Mouse (Mus musculus) embryo, embryonic 11.5 days (tissue): ENCODE results near the gene Sympk.
A peak's percentile ranks its signal among the peaks of the same experiment; 100 is the strongest.

Experiments used
- DNase-seq: peaks from one replicate; pipeline ENCODE4 v3.0.0-alpha.2; 2012; ENCODE audit warnings: low read depth, low spot score

The Sympk gene

GRCm38 (mm10) chr7:19024096-19024506, at the start of gene Sympk:
TSS of gene Sympk (plus strand) at chr7:19024377.
- peak; percentile 94 for DNase-seq

DNA sequence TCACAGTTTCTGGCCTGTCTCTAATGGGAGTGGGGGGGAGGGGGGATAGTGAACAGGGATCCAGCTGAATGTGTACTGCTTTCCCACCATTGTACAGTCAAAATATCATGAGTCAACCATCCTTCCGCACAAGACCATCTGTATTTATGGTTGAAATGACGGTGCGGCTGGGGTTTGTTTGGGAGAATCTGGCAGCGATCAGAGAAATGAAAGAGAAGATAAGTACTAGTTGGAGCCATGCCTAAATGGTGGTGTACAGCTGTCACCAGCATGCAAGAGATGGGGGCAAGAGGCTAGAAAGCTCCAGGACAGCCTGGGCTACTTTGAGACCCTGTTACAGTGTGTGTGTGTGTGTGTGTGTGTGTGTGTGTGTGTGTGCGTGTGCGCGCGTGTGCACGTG, 45.8 kb upstream of the Sympk start:
- DNase-seq, result no peak

GRCm38 (mm10) chr7:18986503-18986902, 37.7 kb upstream of the Sympk start:
- no peak for DNase-seq

DNA sequence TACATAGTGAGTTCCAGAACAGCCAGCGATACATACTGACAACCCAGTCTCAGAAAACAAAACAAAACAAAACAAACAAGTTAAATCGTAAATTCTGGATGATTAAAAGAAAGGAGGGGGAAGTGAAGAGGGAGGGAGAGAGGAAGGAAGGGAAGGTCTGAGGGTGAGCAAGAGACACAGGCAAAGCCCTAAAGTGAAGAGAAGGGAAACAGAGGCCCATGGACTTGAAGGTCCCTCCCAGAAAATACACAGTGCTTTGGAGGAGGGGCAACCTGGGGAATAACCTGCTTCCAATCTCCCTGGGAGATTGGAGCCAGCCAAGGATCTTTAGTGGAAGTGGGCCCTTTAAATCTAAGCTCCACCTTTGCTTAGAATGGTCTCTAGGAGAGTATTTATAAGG, 37.1 kb upstream of the Sympk start, which contains the start of gene Nanos2:
Gene Nanos2, plus strand, starts transcription at position 301 of the 400 bp plus-strand sequence.
- DNase-seq, result no peak

GRCm38 (mm10) chr7:18987747-18988146, 36.4 kb upstream of the Sympk start:
- no peak for DNase-seq

DNA sequence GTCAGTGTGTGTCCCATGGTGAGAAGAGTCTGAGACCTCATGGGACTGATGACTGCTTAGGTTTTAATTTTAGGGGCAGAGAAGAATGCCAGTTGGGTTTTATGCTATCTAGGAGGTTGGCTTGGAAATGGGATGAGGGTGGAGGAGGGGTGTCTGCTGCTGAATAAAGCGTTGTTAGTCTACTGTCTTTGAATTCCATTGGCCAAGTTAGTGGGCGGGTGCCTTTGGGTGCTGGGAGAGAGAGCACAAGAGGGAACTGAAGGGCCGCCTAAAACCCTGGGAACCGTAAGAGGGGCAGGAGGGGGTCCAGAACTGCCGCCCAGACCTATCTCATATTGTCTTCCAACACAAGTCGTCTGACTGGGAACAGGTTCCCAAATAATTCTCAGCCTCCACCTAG, 35.4 kb upstream of the Sympk start:
- DNase-seq, result no peak

- DNase-seq, result no peak
These were observed 34.2 kb upstream of the Sympk start for GRCm38 (mm10) chr7:18989995-18990394.

GRCm38 (mm10) chr7:18990601-18991295, 33.4 kb upstream of the Sympk start, which contains the start of gene Mypop:
TSS of gene Mypop (plus strand) at chr7:18991245.
- DNase-seq, result peak; percentile 100

DNA sequence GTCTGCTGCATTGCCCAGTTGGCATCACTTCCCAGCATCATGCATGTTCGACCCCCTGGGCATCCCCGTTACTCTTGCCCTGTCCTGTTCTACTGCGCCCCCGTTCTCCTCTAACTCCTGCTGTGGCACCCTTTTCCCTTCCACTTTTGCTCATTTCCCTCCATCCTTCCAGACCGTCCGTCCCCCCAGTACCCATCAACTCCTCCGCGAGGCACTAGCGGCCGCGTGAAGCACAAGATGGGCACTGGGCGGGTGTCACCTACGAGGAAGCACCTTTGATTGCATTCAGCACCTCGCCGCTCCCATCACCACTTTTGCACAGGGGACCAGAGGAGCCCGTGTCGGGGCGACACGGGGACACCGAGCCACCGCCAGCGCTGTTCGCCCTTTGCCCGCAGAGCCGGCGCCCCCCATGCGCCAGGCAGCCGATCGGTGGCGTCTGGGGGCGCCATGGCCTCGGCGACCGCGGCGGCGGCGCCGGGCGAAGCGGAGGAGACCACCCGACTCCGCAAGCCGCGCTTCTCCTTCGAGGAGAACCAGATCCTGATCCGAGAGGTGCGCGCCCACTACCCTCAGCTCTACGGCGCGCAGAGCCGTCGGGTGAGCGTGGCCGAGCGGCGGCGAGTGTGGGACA, 32.4 kb upstream of the Sympk start:
- DNase-seq, result no peak

GRCm38 (mm10) chr7:18992294-18992675, 31.9 kb upstream of the Sympk start:
- DNase-seq, result no peak

GRCm38 (mm10) chr7:18993036-18993435, 31.1 kb upstream of the Sympk start:
- DNase-seq, result no peak

DNA sequence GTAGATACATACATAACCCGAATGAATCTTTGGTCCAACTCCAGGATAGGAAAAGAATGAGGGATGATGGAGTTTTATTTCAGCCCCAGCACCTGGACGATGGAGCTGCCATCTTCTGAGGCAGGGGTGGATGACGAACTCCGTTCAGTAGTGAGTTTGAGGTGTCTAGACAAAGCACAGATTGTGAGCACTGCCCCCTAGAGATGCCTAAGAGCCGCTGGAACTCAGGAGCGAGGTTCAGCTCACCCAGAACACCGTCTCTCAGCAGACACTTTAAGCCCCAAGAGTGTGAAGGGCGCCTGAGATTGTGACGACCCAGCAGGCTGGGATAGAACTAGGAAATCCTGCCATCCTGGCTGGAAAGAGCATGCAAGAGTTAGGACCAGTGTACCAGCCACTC, 25.3 kb upstream of the Sympk start:
- DNase-seq, result no peak

DNA sequence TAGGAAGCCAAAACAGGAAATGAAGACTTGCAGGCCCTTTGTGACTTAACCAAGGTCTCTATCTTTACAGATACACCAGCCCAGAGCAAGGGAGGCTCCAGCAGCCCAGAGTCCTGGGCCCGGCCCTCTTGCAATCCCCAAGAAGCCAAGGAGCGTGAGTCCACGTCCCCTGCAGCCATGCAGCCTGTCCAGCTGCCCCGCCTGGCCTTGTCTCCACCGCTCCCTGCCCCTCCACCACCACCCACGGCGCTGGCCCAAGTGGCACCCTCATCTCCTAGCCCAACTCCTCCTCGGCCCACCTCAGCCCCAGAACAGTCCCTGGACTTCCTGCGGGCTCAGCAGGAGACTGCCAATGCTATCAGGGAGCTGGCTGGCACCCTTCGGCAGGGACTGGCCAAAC, 23.8 kb upstream of the Sympk start:
- no peak for DNase-seq

DNA sequence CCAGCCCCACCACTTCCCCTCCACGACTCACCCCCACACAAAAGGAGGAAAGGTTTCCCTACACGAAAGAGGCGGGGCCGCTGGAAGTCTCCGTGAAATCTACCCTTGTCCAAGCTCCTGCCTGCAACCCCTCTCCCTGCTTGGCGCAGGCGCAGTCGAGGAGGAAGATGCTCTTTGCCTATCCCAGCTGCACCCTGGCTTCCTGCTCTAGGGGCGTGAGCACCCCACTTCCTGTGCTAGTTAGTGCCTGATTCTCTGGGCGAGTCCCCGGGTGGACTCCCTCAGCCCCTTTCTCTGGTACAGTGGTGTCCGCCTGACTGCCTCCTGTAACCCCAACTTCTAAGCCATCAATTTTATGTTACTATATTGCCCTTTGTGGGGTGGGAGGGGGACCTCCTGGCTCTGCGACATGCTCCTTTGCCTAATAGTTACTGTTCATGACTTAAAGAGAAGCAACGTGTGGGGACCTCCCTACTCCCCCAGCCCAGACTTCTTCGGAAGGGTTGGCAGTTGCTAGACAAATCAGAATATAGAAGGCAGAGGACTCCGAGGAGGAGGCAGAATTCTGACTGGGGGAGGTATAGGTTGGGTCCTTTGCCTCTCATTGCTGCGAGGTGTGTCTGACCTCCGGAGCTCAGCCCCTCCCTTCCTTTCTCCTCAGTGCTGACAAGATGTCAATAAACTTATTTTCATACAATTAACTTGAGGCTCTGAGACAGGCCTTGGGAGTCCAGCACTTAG, 22.9 kb upstream of the Sympk start:
- no peak for DNase-seq

DNA sequence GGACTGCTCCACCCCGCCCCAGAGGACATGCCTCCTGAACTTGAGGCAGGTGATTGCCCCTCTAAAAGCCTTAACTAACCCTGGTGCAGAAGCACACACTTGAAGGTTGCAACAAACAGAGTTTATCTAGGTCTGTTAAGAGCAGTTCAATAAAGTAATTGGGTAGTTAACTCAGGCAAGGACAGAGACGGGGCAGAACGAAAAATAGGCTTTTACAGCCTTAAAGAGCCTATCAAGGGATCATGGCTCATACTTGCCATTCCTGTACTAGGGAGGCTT, 22.4 kb upstream of the Sympk start:
- DNase-seq, result no peak

GRCm38 (mm10) chr7:19002115-19002514, 22.1 kb upstream of the Sympk start:
- no peak for DNase-seq

GRCm38 (mm10) chr7:19002848-19003498, 21.2 kb upstream of the Sympk start:
- DNase-seq, result peak; percentile 73

- peak; percentile 85 for DNase-seq
These were observed 20.1 kb upstream of the Sympk start, which contains the start of gene Irf2bp1 for GRCm38 (mm10) chr7:19003902-19004630. TSS of gene Irf2bp1 (plus strand) at chr7:19004044.

- DNase-seq, result no peak
These were observed 19.5 kb upstream of the Sympk start for GRCm38 (mm10) chr7:19004631-19005079.

DNA sequence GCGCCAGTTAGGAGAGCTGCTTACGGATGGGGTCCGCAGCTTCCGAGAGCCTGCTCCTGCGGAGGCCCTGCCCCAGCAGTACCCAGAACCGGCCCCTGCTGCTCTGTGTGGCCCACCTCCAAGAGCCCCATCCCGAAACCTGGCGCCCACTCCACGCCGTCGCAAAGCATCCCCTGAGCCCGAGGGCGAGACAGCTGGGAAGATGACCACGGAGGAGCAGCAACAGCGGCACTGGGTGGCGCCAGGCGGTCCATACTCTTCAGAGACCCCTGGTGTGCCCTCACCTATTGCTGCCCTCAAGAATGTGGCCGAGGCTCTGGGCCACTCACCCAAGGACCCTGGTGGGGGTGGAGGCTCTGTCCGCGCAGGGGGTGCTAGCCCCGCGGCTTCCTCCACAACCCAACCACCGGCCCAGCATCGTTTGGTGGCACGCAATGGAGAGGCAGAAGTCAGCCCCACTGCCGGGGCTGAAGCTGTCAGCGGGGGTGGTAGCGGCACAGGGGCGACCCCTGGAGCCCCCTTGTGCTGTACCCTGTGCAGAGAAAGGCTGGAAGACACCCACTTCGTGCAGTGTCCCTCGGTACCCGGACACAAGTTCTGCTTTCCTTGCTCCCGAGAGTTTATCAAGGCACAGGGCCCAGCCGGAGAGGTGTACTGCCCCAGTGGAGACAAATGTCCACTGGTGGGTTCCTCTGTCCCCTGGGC, 18.6 kb upstream of the Sympk start:
- no peak for DNase-seq

GRCm38 (mm10) chr7:19006476-19006875, 17.7 kb upstream of the Sympk start:
- DNase-seq, result peak; percentile 82
